Mouse (Mus musculus) right cerebral cortex, postnatal 4 days (tissue): Measurements from ENCODE around the gene Slc23a4.

ENCODE experiments used
- DNase-seq: peaks from one replicate; pipeline ENCODE4 v3.0.0-alpha.2; 2022

Slc23a4 gene

GRCm38 (mm10) chr6:34988081-34988761 lies at the start of gene Slc23a4:
Gene Slc23a4, minus strand, starts transcription at chr6:34988404.
- no peak for DNase-seq

- no peak for DNase-seq
Measured at GRCm38 (mm10) chr6:35033341-35033740, 45.1 kb upstream of the Slc23a4 start.

- DNase-seq: no peak
Measured at GRCm38 (mm10) chr6:35032704-35033103, 44.5 kb upstream of the Slc23a4 start.

GRCm38 (mm10) chr6:35030811-35031210 lies 42.6 kb upstream of the Slc23a4 start:
- no peak for DNase-seq

- DNase-seq: no peak
Measured at GRCm38 (mm10) chr6:35030226-35030625, 42.0 kb upstream of the Slc23a4 start.

- DNase-seq: no peak
Measured at GRCm38 (mm10) chr6:35028023-35028422, 39.8 kb upstream of the Slc23a4 start.

GRCm38 (mm10) chr6:35027257-35027656 lies 39.1 kb upstream of the Slc23a4 start:
- DNase-seq: no peak

GRCm38 (mm10) chr6:35016624-35017023 lies 28.4 kb upstream of the Slc23a4 start:
- no peak for DNase-seq

DNA sequence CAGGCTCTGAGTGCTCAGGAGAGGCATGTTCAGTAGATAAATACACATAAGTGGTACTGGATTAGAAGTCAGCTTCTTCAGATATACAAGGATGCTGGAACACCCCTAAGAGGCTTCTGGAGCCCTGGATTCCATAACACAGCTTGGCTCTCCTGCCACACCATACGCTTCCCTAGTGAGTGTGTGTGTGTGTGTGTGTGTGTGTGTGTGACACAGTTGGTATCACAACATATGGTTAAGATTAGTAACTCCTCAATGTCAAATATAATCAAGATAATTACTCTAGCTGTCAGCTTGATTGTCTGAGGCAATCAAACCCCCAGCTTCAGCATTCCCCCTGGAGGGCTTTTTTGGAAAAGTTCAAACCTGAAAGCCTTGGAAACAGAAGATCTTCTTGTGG lies 23.7 kb upstream of the Slc23a4 start:
- DNase-seq: no peak

DNA sequence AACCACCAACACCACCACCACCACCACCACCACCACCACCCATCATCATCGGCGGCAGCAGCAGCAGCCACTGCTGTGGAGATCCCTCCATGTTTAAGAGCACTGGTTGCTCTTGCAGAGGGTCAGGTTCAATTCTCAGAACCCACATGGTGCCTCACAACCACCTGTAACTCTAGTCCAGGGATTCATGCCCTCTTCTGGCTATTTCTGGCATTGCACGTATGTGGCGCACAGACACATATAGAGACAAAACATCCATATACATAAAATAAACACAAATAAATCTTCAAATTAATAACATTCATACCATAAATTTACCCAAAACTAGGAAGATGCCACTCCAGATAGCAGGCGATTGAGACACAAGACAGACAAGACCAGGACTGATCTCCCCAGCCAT lies 22.5 kb upstream of the Slc23a4 start:
- no peak for DNase-seq

DNA sequence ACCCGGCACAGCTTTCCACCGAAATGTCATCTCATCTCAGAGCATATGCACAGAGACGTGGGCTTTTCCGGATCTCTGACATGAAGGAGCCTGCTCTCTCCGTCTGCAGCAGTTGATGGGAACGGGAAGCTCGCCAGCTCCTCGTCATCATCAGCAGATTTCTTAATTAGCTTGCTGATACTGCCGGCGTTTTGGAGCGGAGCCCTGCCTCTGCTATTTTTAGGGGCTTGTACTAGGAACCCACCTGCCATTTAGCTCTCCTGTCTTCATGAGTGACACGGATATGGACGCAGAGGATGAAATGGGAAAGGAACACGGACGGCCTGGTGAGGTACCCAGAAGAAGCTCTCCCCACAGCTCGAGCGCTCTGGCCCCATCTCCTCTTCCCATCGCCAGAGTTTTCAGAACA lies 14.1 kb upstream of the Slc23a4 start:
- peak; percentile 76 for DNase-seq

DNA sequence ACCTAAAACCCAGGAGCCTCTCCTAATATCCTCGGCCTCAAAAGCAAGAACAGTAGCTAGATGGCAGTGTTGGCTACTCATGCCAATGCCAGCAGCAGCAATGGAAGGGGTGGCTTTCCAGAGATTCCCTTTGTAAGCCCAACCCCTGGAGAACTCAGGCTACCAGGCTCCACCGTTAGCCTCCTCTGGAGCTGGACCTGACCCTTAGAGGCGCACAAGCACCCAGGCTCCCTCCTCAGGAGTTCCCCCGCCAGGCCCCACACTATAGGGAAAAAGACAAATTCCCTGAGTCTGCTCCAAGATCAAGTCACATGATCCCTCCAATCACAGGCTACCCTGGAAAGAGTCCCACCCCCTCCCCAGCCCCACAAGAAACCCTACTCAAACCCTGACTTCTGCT lies 10.9 kb upstream of the Slc23a4 start:
- DNase-seq: peak; percentile 29

GRCm38 (mm10) chr6:34996496-34996895 lies 8.3 kb upstream of the Slc23a4 start:
- DNase-seq: no peak

GRCm38 (mm10) chr6:34995265-34995681 lies 7.1 kb upstream of the Slc23a4 start:
- DNase-seq: peak; percentile 88

GRCm38 (mm10) chr6:34994692-34995091 lies 6.5 kb upstream of the Slc23a4 start:
- no peak for DNase-seq

- no peak for DNase-seq
Measured at GRCm38 (mm10) chr6:34989263-34989662, 1.1 kb upstream of the Slc23a4 start.

DNA sequence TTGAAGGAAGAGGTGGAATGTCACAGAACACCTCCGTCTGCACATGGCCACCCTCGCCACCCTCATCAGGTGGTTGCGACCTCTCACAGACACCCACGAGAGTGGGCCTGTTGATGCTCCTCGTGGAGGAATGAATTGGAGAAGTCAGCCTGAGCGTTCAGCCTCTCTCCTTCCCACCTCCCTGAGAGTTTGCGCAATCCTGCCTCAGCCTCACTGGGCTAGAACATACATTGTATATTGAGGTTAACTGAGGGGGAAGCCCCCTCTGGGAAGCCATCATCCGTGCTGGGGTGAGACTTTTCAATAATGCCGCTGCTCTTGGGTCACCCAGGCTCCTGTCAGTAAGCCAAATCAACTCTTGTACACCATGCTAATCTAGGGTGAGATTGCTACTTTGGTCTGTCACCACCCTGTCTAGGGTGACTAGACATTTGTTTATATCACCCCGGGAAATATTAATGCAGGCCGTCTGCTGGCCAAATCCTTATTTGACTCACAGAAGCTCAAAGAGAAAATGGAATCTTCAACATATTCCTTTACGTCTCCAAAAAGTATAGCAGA lies 1.0 kb downstream of the Slc23a4 start:
- no peak for DNase-seq

GRCm38 (mm10) chr6:34980661-34981060 lies 7.5 kb downstream of the Slc23a4 start:
- no peak for DNase-seq

GRCm38 (mm10) chr6:34979291-34979690 lies 8.9 kb downstream of the Slc23a4 start:
- no peak for DNase-seq

DNA sequence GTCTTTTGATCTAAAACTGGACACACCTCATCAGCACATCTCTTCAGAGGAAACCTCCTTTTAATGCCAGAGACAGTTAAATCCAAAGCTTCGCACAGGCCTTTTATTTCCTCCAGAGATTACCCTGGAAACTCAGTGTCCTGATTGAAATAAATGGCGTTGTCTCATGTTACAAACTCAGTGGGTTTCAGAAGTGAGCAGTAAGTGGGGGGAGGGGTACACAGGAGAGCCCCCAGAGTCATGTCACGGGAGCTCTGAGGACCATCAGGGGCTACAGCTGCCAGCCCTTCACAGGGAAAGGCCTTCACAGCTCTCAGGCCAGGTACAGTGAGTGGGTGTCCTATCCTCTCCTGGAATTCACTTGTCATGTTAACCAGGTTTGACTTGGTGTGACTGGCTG lies 17.0 kb downstream of the Slc23a4 start:
- no peak for DNase-seq

- no peak for DNase-seq
Measured at GRCm38 (mm10) chr6:34965819-34966539, 22.2 kb downstream of the Slc23a4 start.

- DNase-seq: no peak
Measured at GRCm38 (mm10) chr6:34964550-34964949, 23.7 kb downstream of the Slc23a4 start.

DNA sequence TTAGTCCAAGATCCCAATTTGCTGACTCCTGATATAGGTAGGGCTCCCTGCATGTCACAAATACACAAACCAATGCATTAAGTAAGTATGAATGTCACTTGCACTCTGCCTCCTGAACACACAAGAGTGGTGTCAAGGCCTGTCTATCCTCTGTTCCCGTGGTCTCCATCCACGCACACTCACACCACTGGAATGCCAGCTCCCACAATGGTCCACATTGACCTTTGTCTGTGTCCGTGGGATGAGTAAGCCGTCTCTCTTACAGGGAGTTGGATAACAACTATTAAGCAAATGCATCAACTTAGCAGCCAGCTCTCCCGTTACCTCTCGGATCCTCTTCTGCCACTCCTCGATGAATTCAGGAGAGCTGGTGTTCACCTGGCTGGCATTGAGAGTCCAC lies 29.1 kb downstream of the Slc23a4 start:
- DNase-seq: no peak

- no peak for DNase-seq
Measured at GRCm38 (mm10) chr6:34955862-34956241, 32.4 kb downstream of the Slc23a4 start.
